Mouse (Mus musculus) MEL (cell line): ENCODE data around the gene Ubn1. TPM values are rescaled to one million over a fixed set of nuclear protein-coding genes. Genes with fewer than 3 reads are reported as not detected.

Experiments
- DNase-seq: peaks from one replicate; pipeline ENCODE4 v3.0.0; 2011; ENCODE audit warnings: low read depth, low spot score
- H3K27ac ChIP-seq: 2 replicates; pipeline ENCODE4 v1.5.1; 2012; ENCODE audit warnings: low read depth, mild to moderate bottlenecking, control low read depth, low read length, moderate library complexity; ENCODE audit not compliant: control insufficient read depth
- H3K27me3 ChIP-seq, 2 experiments: fragments of 150-350 bp in 1 of 2; sonication (generic) in 1 of 2; 2 replicates each; pipeline ENCODE4 v1.6.1; 2012; ENCODE audit warnings: low read length in 2 of 2, mild to moderate bottlenecking in 2 of 2, improper control_type of control experiment in 1 of 2, moderate library complexity in 1 of 2; ENCODE audit not compliant: insufficient read depth in 2 of 2, control insufficient read depth in 1 of 2
- H3K36me3 ChIP-seq, 2 experiments: 2 replicates each; pipeline ENCODE4 v1.6.1; 2012 to 2014; ENCODE audit warnings: low read length in 2 of 2, improper control_type of control experiment in 1 of 2, inconsistent platforms in 1 of 2, mild to moderate bottlenecking in 1 of 2; ENCODE audit not compliant: insufficient read depth in 2 of 2, control insufficient read depth in 1 of 2
- H3K4me1 ChIP-seq, 2 experiments: fragments of 150-350 bp in 1 of 2; sonication (generic) in 1 of 2; 2 replicates each; pipeline ENCODE4 v1.6.1; 2012; ENCODE audit warnings: low read length in 2 of 2, improper control_type of control experiment in 1 of 2, mild to moderate bottlenecking in 1 of 2; ENCODE audit not compliant: insufficient read depth in 2 of 2, control insufficient read depth in 1 of 2
- H3K4me3 ChIP-seq, 2 experiments: fragments of 150-350 bp in 1 of 2; sonication (generic) in 1 of 2; 2 replicates each; pipeline ENCODE4 v1.5.1; 2012; ENCODE audit warnings: low read depth in 2 of 2, low read length in 2 of 2, mild to moderate bottlenecking in 2 of 2, moderate library complexity in 2 of 2, control low read depth in 1 of 2, improper control_type of control experiment in 1 of 2; ENCODE audit not compliant: control insufficient read depth in 1 of 2, insufficient read depth in 1 of 2
- H3K79me2 ChIP-seq: 2 replicates; pipeline ENCODE4 v1.6.1; 2012; ENCODE audit warnings: mild to moderate bottlenecking, low read length, moderate library complexity; ENCODE audit not compliant: control insufficient read depth, poor library complexity, insufficient read depth
- H3K9ac ChIP-seq: 2 replicates; pipeline ENCODE4 v1.6.1; 2012; ENCODE audit warnings: low read depth, mild to moderate bottlenecking, control low read depth, low read length, moderate library complexity; ENCODE audit not compliant: control insufficient read depth, poor library complexity, severe bottlenecking
- H3K9me3 ChIP-seq: fragments of 150-350 bp; sonication (generic); replicated peaks from 2 replicates; pipeline ENCODE4 v1.6.1; 2012; ENCODE audit warnings: mild to moderate bottlenecking, low read length, improper control_type of control experiment, moderate library complexity; ENCODE audit not compliant: insufficient read depth
- CHD2 ChIP-seq: IDR thresholded peaks from 2 replicates; pipeline ENCODE4 v1.6.1; 2011; ENCODE audit warnings: low read length, improper control_type of control experiment
- GATA1 ChIP-seq: IDR thresholded peaks from 2 replicates; pipeline ENCODE4 v1.6.1; 2011; ENCODE audit warnings: low read depth, low read length, improper control_type of control experiment
- HCFC1 ChIP-seq: IDR thresholded peaks from 2 replicates; pipeline ENCODE4 v1.6.1; 2012; ENCODE audit warnings: low read depth, mild to moderate bottlenecking, inconsistent platforms, low read length, improper control_type of control experiment, moderate library complexity
- KAT2A ChIP-seq: conservative IDR thresholded peaks from 2 replicates; pipeline ENCODE4 v1.6.1; 2012; ENCODE audit warnings: low read depth, low read length, improper control_type of control experiment, inconsistent platforms
- MEF2A ChIP-seq: IDR thresholded peaks from 2 replicates; pipeline ENCODE4 v1.6.1; 2014; ENCODE audit warnings: low read depth, mild to moderate bottlenecking, inconsistent platforms, low read length, improper control_type of control experiment; ENCODE audit not compliant: poor library complexity, insufficient replicate concordance, severe bottlenecking; ENCODE audit errors: extremely low read depth
- MYC ChIP-seq: IDR thresholded peaks from 2 replicates; pipeline ENCODE4 v1.6.1; 2011; ENCODE audit warnings: low read depth, mild to moderate bottlenecking, low read length, improper control_type of control experiment, moderate library complexity
- NELFE ChIP-seq: IDR thresholded peaks from 2 replicates; pipeline ENCODE4 v1.6.1; 2011; ENCODE audit warnings: low read depth, low read length, improper control_type of control experiment
- POLR2A ChIP-seq, 2 experiments: IDR thresholded peaks; 2 replicates each; pipeline ENCODE4 v1.6.1; 2011 to 2012; ENCODE audit warnings: low read length in 2 of 2, mild to moderate bottlenecking in 2 of 2, control low read depth in 1 of 2, improper control_type of control experiment in 1 of 2, low read depth in 1 of 2, moderate library complexity in 1 of 2; ENCODE audit not compliant: control insufficient read depth in 1 of 2, insufficient read depth in 1 of 2, poor library complexity in 1 of 2
- POLR2AphosphoS2 ChIP-seq: IDR thresholded peaks from 2 replicates; pipeline ENCODE4 v1.6.1; 2011; ENCODE audit warnings: low read length, improper control_type of control experiment
- RAD21 ChIP-seq: IDR thresholded peaks from 2 replicates; pipeline ENCODE4 v1.6.1; 2011; ENCODE audit warnings: mild to moderate bottlenecking, low read depth, low read length, improper control_type of control experiment
- SIN3A ChIP-seq: IDR thresholded peaks from 2 replicates; pipeline ENCODE4 v1.6.1; 2012; ENCODE audit warnings: low read length, improper control_type of control experiment, inconsistent platforms
- SMC3 ChIP-seq: IDR thresholded peaks from 2 replicates; pipeline ENCODE4 v1.6.1; 2011; ENCODE audit warnings: low read depth, low read length, improper control_type of control experiment
- TBP ChIP-seq: IDR thresholded peaks from 2 replicates; pipeline ENCODE4 v1.8.0; 2011; ENCODE audit warnings: low read depth, low read length, improper control_type of control experiment
- TCF12 ChIP-seq: IDR thresholded peaks from 2 replicates; pipeline ENCODE4 v1.6.1; 2014; ENCODE audit warnings: low read depth, mild to moderate bottlenecking, inconsistent platforms, low read length, improper control_type of control experiment, moderate library complexity
- UBTF ChIP-seq: IDR thresholded peaks from 2 replicates; pipeline ENCODE4 v1.6.1; 2012; ENCODE audit warnings: low read depth, mild to moderate bottlenecking, inconsistent platforms, low read length, improper control_type of control experiment, moderate library complexity, borderline replicate concordance; ENCODE audit not compliant: insufficient read depth
- ZC3H11A ChIP-seq: IDR thresholded peaks from 2 replicates; pipeline ENCODE4 v1.6.1; 2012; ENCODE audit warnings: low read depth, mild to moderate bottlenecking, inconsistent platforms, low read length, improper control_type of control experiment
- ZKSCAN1 ChIP-seq: IDR thresholded peaks from 2 replicates; pipeline ENCODE4 v1.6.1; 2012; ENCODE audit warnings: low read depth, mild to moderate bottlenecking, inconsistent platforms, low read length, improper control_type of control experiment, moderate library complexity
- ZMIZ1 ChIP-seq: IDR thresholded peaks from 2 replicates; pipeline ENCODE4 v1.6.1; 2012; ENCODE audit warnings: low read depth, mild to moderate bottlenecking, inconsistent platforms, low read length, improper control_type of control experiment, moderate library complexity
- polyA plus RNA-seq, 2 experiments: library from polyadenylated mRNA; stranded (reverse) in 1 of 2; unstranded in 1 of 2; fragments of >175 nt in 1 of 2; fragments of >200 nt in 1 of 2; gene quantifications; 2 replicates each; pipeline versions ENCODE4 v1.2.1 to v1.2.4; 2012; ENCODE audit warnings: low replicate concordance in 2 of 2, low read depth in 1 of 2; ENCODE audit not compliant: insufficient read length in 2 of 2, insufficient read depth in 1 of 2, missing spikeins in 1 of 2
- total RNA-seq: library from RNA; depleted of rRNA; stranded (reverse); fragments of 300-350 nt; gene quantifications from 2 replicates; pipeline ENCODE4 v1.2.3, GENCODE M21; 2012

Ubn1 gene
- total and polyA plus RNA-seq, 3 experiments, result 18.1 to 34.5 (median 24.9) TPM

DNA sequence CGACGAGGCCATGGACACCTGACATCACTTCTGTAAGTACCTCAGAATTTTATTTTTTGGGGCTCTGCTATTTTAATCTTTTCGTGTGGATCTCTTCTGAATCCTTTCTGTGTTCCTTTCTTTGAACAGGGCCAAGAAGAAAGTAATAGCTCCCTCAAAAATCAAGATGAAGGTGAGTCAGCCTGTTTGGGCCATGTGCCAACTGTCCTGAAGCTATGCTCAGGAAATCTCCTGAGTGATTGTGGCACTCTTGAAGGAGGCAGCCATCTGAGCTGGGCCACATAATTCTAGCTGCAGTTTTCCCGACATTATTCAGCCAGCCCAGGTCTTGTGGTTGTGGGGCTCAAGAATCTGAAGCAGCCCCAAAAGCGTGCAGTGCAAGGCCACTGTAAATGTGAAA lies 24.5 kb downstream of the Ubn1 start:
- no peaks in the 10 kb centered on the region for H3K9me3 ChIP-seq
- H3K4me1 ChIP-seq, result no peaks in the 10 kb centered on the region
- no peaks in the 10 kb centered on the region for H3K27me3 ChIP-seq
- peak; percentile 37 for DNase-seq
- H3K4me3 ChIP-seq, result no peak overlapping the region
- peaks cover 0 to 23% of the 10 kb centered on the region in 2 experiments; a peak in 2 of 4 replicates for H3K36me3 ChIP-seq
- H3K27ac ChIP-seq, result no peak overlapping the region
- TF ChIP-seq MYC (no peak), MEF2A (no peak), ZKSCAN1 (no peak), SIN3A (no peak), RAD21 (no peak), UBTF (no peak), NELFE (no peak), GATA1 (no peak), POLR2A (IDR thresholded peaks at IDR 0.05; ENCODE audit: control insufficient read depth in 1 of 2, insufficient read depth in 1 of 2, low read depth in 1 of 2, low read length in 2 of 2, poor library complexity in 1 of 2) (no peak), ZMIZ1 (no peak), POLR2AphosphoS2 (no peak), TCF12 (no peak), CHD2 (no peak), ZC3H11A (no peak)
- H3K79me2 ChIP-seq, result no peaks in the 10 kb centered on the region
- no peak overlapping the region for H3K9ac ChIP-seq

DNA sequence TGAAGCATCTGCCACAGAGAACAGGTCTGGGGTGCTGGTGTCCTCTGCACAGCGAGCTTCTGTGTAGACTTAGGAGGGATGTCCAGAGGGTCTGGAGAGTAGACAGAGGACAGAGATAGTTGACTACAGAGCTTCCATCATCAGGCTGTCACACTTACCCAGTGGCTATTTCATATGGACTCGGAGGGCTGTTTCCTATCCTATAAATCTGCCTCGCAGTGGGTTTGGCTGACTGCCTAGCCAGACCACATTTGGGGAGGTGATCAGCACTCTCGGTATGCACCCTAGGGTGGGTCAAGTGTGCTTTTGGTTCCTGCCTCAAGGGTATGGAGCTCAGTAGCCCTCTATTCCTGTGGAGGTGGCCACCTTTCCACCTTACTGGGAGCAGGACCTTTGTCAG lies 35.3 kb downstream of the Ubn1 start:
- Histone ChIP-seq H3K4me3 (no peak overlapping the region), H3K79me2 (no peaks in the 10 kb centered on the region), H3K36me3 (peaks cover 0 to 4% of the 10 kb centered on the region in 2 experiments; a peak in 1 of 4 replicates), H3K9me3 (no peaks in the 10 kb centered on the region), H3K4me1 (no peaks in the 10 kb centered on the region), H3K9ac (no peak overlapping the region), H3K27me3 (no peaks in the 10 kb centered on the region), H3K27ac (no peak overlapping the region)
- DNase-seq, result no peak
- TF ChIP-seq KAT2A (no peak), MYC (no peak), ZMIZ1 (no peak), SMC3 (no peak), GATA1 (no peak), TBP (no peak), HCFC1 (no peak)
